Mouse (Mus musculus) C2C12 (cell line): Measurements from ENCODE around the gene Iars2.

Experiments used
- CEBPB ChIP-seq: IDR thresholded peaks from one replicate; pipeline ENCODE4 v1.6.1; 2011; ENCODE audit warnings: low read depth, mild to moderate bottlenecking, control low read depth, moderate library complexity
- CTCF ChIP-seq: IDR thresholded peaks from one replicate; pipeline ENCODE4 v1.5.1; 2011; ENCODE audit not compliant: control insufficient read depth, insufficient read depth, insufficient read length
- FOSL1 ChIP-seq: IDR thresholded peaks from one replicate; pipeline ENCODE4 v1.8.0; 2011; ENCODE audit warnings: mild to moderate bottlenecking, low read length; ENCODE audit not compliant: poor library complexity, insufficient read depth, severe bottlenecking
- MAX ChIP-seq: IDR thresholded peaks from one replicate; pipeline ENCODE4 v1.6.1; 2011; ENCODE audit warnings: mild to moderate bottlenecking, control low read depth
- MYOD1 ChIP-seq: IDR thresholded peaks from one replicate; pipeline ENCODE4 v1.6.1; 2011; ENCODE audit warnings: low read depth; ENCODE audit not compliant: control insufficient read depth, insufficient read length
- MYOG ChIP-seq: IDR thresholded peaks from one replicate; pipeline ENCODE4 v1.6.1; 2011; ENCODE audit not compliant: control insufficient read depth, insufficient read length; ENCODE audit errors: extremely low read depth
- USF1 ChIP-seq: IDR thresholded peaks from one replicate; pipeline ENCODE4 v1.6.1; 2011; ENCODE audit warnings: low read depth, mild to moderate bottlenecking, control low read depth, moderate library complexity

DNA sequence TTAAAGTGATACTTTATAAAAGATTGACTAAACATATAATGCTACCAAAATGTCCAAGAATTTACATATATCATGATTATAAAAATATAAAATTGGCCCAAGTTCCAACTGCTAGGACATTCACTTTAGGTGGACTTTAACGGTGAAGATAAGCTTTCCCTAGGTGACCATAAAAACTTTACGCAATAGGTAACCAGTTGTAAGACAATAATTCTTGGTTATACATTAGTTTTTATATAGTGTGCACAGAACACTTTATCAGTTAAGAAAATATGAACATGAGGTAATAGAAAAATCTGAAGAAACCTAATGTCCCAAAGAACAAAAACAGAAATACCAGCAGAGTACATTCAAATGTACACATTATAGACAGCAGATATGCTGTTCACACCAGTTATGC, 20.9 kb downstream of the Iars2 start:
- TF ChIP-seq CTCF (no peak), MAX (no peak), FOSL1 (no peak), MYOD1 (no peak), MYOG (no peak), USF1 (no peak), CEBPB (no peak)
